Mouse (Mus musculus) kidney, postnatal 0 days (tissue): ENCODE data around the gene Rsbn1l. TPM values are rescaled to one million over a fixed set of nuclear protein-coding genes. Genes with fewer than 3 reads are reported as not detected.

Source experiments
- ATAC-seq: fragments of 200-750 bp; cut with Nextera tagmentation; replicated peaks from 2 replicates; pipeline ENCODE4 v1.8.0; 2017; ENCODE audit warnings: low read depth, moderate number of reproducible peaks, moderate TSS enrichment, moderate library complexity; ENCODE audit not compliant: low FRiP score
- DNase-seq: peaks from one replicate; pipeline ENCODE4 v3.0.0-alpha.2; 2016; ENCODE audit warnings: low spot score
- H3K27ac ChIP-seq: fragments of 300-500 bp; sonication (generic); 2 replicates; pipeline ENCODE4 v1.5.1; 2014; ENCODE audit warnings: mild to moderate bottlenecking
- H3K27me3 ChIP-seq: fragments of 300-500 bp; sonication (generic); 2 replicates; pipeline ENCODE4 v1.6.1; 2014; ENCODE audit warnings: low read length, mixed read lengths; ENCODE audit not compliant: insufficient read depth
- H3K36me3 ChIP-seq: fragments of 300-500 bp; sonication (generic); 2 replicates; pipeline ENCODE4 v1.6.1; 2014; ENCODE audit warnings: low read length, mixed read lengths; ENCODE audit not compliant: insufficient read depth
- H3K4me1 ChIP-seq: fragments of 300-500 bp; sonication (generic); replicated peaks from 2 replicates; pipeline ENCODE4 v1.6.1; 2014; ENCODE audit warnings: antibody characterized with exemption, low read length, mixed read lengths; ENCODE audit not compliant: insufficient read depth
- H3K4me2 ChIP-seq: fragments of 300-500 bp; sonication (generic); 2 replicates; pipeline ENCODE4 v1.6.1; 2014; ENCODE audit warnings: mild to moderate bottlenecking, low read length, moderate library complexity, mixed read lengths
- H3K4me3 ChIP-seq: fragments of 300-500 bp; sonication (generic); replicated peaks from 2 replicates; pipeline ENCODE4 v1.5.1; 2014; ENCODE audit warnings: low read depth, low read length
- H3K9ac ChIP-seq: fragments of 300-500 bp; sonication (generic); 2 replicates; pipeline ENCODE4 v1.6.1; 2014; ENCODE audit warnings: low read depth, low read length
- H3K9me3 ChIP-seq: fragments of 300-500 bp; sonication (generic); replicated peaks from 2 replicates; pipeline ENCODE4 v1.6.1; 2016; ENCODE audit warnings: low read length, inconsistent platforms, mixed read lengths
- CTCF ChIP-seq: IDR thresholded peaks from 2 replicates; pipeline ENCODE4 v1.5.1; 2016; ENCODE audit warnings: antibody characterized with exemption, low read depth, mild to moderate bottlenecking, moderate library complexity
- WGBS: fragments of 180-500 bp; shearing (Covaris S2); extraction: QIAGEN DNeasy Blood & Tissue Kit; methylation state at CpG from one replicate; pipeline ENCODE4 v1.1.7; 2014; 5-methylcytosine and 5-hydroxymethylcytosine counted together
- polyA plus RNA-seq: library from polyadenylated mRNA; unstranded; fragments of >200 nt; fragmentation: Nextera tagmentation; extraction: Ambion mirVana; gene quantifications from 2 replicates; pipeline ENCODE4 v1.2.1, GENCODE M21; 2015

Rsbn1l gene
- polyA plus RNA-seq, 1 experiment from 2014 or later, result 6.4 TPM

DNA sequence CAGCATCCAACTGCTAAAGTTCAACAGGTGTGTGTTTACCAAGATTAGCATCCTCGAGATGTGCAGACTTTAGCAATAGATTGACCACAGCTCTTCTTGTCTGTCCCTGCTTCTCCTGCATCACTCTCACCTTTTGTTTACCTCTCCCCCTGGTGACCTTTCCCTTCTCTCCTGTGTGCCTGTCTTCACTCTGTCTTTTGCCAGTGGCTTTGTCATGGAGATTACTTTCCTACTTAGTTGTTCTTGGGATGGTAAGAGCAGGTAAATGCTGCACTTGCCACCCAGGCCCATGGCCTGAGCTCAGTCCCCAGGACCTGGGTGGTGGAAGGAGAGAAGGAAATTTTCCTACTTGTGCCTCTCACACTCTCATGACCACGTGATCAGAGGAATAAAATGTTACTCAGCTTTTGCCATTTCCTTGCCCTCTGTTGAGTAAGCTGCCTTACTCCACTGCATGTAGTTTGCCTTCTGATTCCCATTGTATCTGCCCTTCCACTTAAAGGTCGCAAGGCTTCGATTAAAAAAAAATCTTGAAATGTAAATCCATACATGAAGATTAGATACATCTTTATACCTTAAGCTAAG is 72.1 kb downstream of the Rsbn1l start:
- 83% methylated on average over 4 of the region's 4 CpGs for WGBS
- Histone ChIP-seq H3K9me3 (no peaks in the 10 kb centered on the region), H3K4me3 (no peak overlapping the region), H3K4me2 (peak overlapping the region; percentile 80; the same call in 1 of the 2 replicates), H3K36me3 (no peaks in the 10 kb centered on the region), H3K9ac (no peak overlapping the region), H3K4me1 (peaks cover 6% of the 10 kb centered on the region; the same call in 1 of the 2 replicates), H3K27me3 (no peaks in the 10 kb centered on the region), H3K27ac (no peak overlapping the region)
- DNase-seq, result no peak
- TF ChIP-seq CTCF, result no peak
- no peak for ATAC-seq

DNA sequence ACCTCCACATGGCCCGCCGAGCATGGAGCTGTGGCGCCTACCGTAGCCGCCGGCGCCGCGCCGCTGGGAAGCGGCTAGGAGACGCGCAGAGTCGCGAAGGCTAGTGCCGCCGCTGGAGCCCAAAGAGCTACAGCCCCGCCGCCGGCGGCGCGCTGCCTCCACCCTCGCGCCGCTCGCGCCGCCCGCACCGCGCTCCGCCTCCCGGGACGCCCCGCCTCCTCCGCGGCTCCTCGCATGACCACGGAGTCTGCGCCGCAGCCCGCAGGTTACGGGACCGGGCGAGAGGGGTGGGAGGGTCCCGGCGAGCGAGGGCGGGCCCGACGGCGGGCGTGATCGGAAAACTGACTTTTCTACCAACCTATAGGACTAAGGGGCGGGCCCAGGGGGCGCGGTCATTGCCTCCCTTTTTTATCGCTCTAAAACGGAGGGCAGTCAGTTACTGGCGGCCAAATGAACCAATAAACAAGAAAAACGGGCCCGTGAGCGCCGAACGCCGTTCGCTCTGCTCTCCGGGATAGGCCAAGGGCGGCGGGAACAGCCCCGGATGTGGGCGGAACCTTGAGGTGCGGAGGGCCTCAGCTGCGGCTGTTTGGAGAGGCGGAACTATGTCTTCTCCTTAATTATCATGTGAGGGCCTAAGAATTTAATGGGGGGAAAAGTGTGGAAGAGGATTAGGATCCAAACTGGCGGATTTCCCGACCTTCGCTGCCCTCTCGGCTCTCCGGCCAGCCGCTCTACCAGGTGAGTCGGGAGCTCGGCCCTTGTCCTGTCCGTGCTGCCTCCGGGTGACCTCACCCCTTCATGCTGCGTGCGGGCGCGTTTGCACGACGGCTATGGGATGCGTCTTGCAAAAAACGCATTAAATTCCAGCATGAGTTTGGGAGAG is 74.0 kb downstream of the Rsbn1l start, which contains the start of the genes Phtf2 and Tmem60:
Gene Phtf2, minus strand, starts transcription at position 210 of the 886 bp plus-strand sequence.
Gene Tmem60, plus strand, starts transcription at position 277 of the 886 bp plus-strand sequence.
- Histone ChIP-seq H3K9me3 (no peaks in the 10 kb centered on the region), H3K27me3 (no peaks in the 10 kb centered on the region), H3K36me3 (no peaks in the 10 kb centered on the region), H3K27ac (peak within 1 kb of the TSS; percentile 96), H3K9ac (peak within 1 kb of the TSS; percentile 85), H3K4me2 (peak within 1 kb of the TSS; percentile 80), H3K4me3 (peak within 1 kb of the TSS; percentile 92), H3K4me1 (peaks cover 8% of the 10 kb centered on the region; the same call in 1 of the 2 replicates)
- DNase-seq (peak; percentile 99), ATAC-seq (peak; percentile 98)
- TF ChIP-seq CTCF, result no peak
- WGBS, result under 1% methylated on average over 94 of the region's 94 CpGs

DNA sequence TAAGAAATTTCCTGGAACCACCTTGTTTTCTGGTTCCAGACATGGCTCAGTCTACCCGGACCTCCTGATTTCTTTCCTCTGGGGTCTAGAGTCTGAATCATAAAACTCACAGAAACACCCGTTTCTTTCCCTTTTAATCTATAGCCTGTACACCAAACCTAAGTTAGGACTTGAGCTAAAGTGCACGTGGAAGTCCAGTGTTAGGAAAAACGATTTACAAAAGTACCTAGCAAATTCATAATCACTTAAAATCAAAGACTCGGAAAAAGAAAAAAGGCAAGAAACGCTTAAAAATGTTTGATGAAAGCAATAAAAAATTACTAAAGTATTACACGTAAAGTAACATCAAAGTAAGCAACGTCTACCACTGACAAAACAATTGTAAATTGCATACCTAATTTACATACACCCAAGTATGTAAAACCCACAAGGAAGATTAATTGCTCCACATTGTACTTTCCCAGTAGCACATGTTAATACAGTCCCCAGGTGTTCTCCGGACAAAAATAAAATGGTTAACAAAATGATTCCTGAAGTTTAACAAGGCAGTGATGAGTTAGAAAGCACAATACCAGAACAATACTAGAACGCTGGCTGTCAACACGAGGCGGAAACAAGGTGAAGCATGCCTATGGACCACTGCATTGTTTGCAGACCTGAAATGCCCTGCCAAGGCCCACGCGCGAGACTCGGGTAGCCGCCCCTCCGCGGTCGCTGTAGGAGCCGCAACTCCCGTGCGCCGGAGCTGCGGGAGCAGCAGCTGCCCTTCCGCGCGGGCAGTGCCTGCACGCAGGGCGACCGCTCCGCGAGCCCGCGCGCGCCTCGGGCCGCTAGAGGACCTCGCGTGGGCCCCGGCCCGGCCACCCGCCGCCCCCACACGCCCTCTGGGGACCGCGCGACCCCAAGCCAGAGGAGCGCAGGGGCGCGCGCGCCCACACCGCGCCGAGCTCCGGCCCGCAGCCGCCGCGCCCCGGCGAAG is 75.1 kb downstream of the Rsbn1l start:
- Histone ChIP-seq H3K36me3 (no peaks in the 10 kb centered on the region), H3K4me3 (peak overlapping the region; percentile 92), H3K4me1 (peaks cover 9% of the 10 kb centered on the region; the same call in 1 of the 2 replicates), H3K9ac (peak overlapping the region; percentile 85), H3K27ac (peak overlapping the region; percentile 96), H3K27me3 (no peaks in the 10 kb centered on the region), H3K9me3 (no peaks in the 10 kb centered on the region), H3K4me2 (peak overlapping the region; percentile 70)
- DNase-seq (peak; percentile 47), ATAC-seq (peak; percentile 33; the same call in 1 of the 2 replicates)
- TF ChIP-seq CTCF, result no peak; the same call in 1 of the 2 replicates
- WGBS, result 1% methylated on average over 55 of the region's 64 CpGs

DNA sequence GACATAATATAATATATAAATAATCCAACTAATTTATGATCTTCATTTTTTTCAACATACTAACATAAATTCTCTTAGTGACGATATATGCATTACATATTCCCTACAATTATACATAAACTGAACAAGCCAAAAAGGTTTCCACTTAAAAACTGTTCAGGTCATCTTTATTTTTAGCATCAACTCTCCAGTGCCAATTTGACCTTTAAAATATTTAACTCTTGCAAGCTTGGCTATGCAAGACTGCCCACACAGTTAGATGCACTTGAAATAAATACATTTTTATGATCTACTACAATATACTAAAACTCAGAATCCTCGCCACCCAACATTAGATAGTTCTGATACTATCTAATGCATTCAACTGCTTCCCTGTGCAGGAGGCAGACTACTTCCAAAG is 75.8 kb downstream of the Rsbn1l start:
- ATAC-seq, result no peak
- peak overlapping the region; percentile 92 for H3K4me3 ChIP-seq
- H3K9me3 ChIP-seq, result no peaks in the 10 kb centered on the region
- peaks cover 9% of the 10 kb centered on the region; the same call in 1 of the 2 replicates for H3K4me1 ChIP-seq
- H3K4me2 ChIP-seq, result peak overlapping the region; percentile 70
- no peaks in the 10 kb centered on the region for H3K27me3 ChIP-seq
- TF ChIP-seq CTCF, result no peak
- H3K27ac ChIP-seq, result no peak overlapping the region
- no peak for DNase-seq
- no peak overlapping the region for H3K9ac ChIP-seq
- H3K36me3 ChIP-seq, result no peaks in the 10 kb centered on the region
- WGBS, result 56% methylated on average over 2 of the region's 2 CpGs

DNA sequence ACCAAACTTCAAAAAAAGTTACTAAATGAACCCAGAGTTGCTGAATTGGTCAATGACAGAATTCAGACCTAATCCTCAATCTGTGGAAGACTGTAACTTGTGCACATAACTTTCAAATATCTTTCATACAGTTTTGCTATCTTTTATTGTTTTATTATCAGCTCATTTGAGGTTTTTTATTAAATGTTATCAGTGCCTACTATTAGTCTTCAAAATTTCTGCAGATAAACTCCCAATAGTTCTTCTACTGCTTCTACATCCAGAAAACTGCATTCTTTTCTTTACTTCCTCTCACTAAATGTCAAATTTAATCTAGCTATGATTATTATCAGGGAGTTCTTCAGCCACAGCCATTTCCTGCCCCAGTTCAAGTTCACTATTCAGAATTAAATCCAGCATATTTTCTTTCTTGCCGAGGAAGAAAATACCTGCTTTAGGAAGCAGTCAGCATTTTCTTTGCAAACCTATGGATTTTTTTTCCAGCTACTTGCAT is 79.2 kb downstream of the Rsbn1l start:
- H3K9me3 ChIP-seq, result no peaks in the 10 kb centered on the region
- no peaks in the 10 kb centered on the region for H3K27me3 ChIP-seq
- ATAC-seq (no peak), DNase-seq (no peak)
- WGBS, result 37% methylated on average over 1 of the region's 1 CpGs
- H3K27ac ChIP-seq, result no peak overlapping the region
- H3K4me1 ChIP-seq, result 0 out of 2 replicates have a peak, but pooled peaks cover 3% of the 10 kb centered on the region
- H3K36me3 ChIP-seq, result no peaks in the 10 kb centered on the region
- no peak overlapping the region for H3K4me2 ChIP-seq
- TF ChIP-seq CTCF, result no peak
- H3K9ac ChIP-seq, result no peak overlapping the region
- H3K4me3 ChIP-seq, result no peak overlapping the region
